Mouse (Mus musculus): ENCODE measurements around the gene Tnk1. TPM values are rescaled to one million over a fixed set of nuclear protein-coding genes. Genes with fewer than 3 reads are reported as not detected.
A peak's percentile ranks its signal among the peaks of the same experiment; 100 is the strongest.

Gene Tnk1
- polyA plus RNA-seq, 1 experiment: 15.4 TPM

DNA sequence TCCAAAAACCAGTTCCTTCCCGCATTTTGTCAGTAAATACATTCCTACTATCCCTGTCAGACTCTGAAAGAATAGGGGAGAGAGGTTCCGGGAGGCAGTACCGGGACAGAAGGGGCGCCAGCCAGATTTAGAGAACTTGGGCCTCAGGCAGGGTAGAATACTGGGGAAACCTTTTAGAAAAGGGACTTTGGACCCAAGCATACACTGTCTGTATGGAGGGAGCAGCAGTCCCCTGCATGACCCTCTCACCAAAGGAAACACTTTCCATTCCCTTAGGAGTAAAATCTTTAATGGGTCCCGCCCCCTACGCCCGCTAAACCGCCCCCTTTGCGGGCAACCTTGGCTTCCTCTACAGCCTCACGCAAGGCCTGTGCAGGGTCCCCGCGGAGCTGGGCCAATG is 55.2 kb downstream of the Tnk1 start:
- DNase-seq (ENCODE audit: low spot score): no peak

- peak; percentile 75 for DNase-seq (ENCODE audit: low spot score)
These were observed 55.9 kb downstream of the Tnk1 start for GRCm38 (mm10) chr11:69802648-69803105.

- no peak for DNase-seq (ENCODE audit: low spot score)
These were observed 57.1 kb downstream of the Tnk1 start, which contains the start of gene Fgf11 for GRCm38 (mm10) chr11:69801379-69801977. Fgf11 (minus strand) TSS chr11:69801857.

Other genes starting within 250 kb of the Tnk1 start
- gene Shbg, start 240.8 kb downstream of the Tnk1 start, polyA plus RNA-seq (2012; rRNA removed): not detected in 2 replicates
- gene Sat2, start 236.7 kb downstream of the Tnk1 start, polyA plus RNA-seq (2012; rRNA removed): 18.4 and 19.5 TPM in 2 replicates
- 74.8 and 85.8 TPM in 2 replicates for gene Fxr2, start 225.7 kb downstream of the Tnk1 start, polyA plus RNA-seq (2012; rRNA removed)
- 33.7 and 43.5 TPM in 2 replicates for gene Sox15, start 203.4 kb downstream of the Tnk1 start, polyA plus RNA-seq (2012; rRNA removed)
- gene Mpdu1, start 196.1 kb downstream of the Tnk1 start, polyA plus RNA-seq (2012; rRNA removed): 62.0 and 86.7 TPM in 2 replicates
- gene Cd68, start 192.6 kb downstream of the Tnk1 start, polyA plus RNA-seq (2012; rRNA removed): 20.5 and 24.9 TPM in 2 replicates
- gene Eif4a1, start 186.3 kb downstream of the Tnk1 start, polyA plus RNA-seq (2012; rRNA removed): 461 and 554 TPM in 2 replicates
- gene Senp3, start 176.6 kb downstream of the Tnk1 start, polyA plus RNA-seq (2012; rRNA removed): 83.4 and 108 TPM in 2 replicates
- 5.1 and 6.8 TPM in 2 replicates for gene Tnfsf13, start 172.9 kb downstream of the Tnk1 start, polyA plus RNA-seq (2012; rRNA removed)
- gene Tnfsf12, start 162.9 kb downstream of the Tnk1 start, polyA plus RNA-seq (2012; rRNA removed): 85.4 and 87.0 TPM in 2 replicates
- 10.0 and 10.3 TPM in 2 replicates for gene Tnfsfm13, start 162.6 kb downstream of the Tnk1 start, polyA plus RNA-seq (2012; rRNA removed)
- gene Polr2a, start 100.1 kb downstream of the Tnk1 start, polyA plus RNA-seq (2012; rRNA removed): 9.4 and 24.4 TPM in 2 replicates
- 0.07 TPM in 1 of 2 replicates, not detected in the other for gene Slc35g3, start 96.8 kb downstream of the Tnk1 start, polyA plus RNA-seq (2012; rRNA removed)
- 35.6 and 46.1 TPM in 2 replicates for gene Zbtb4, start 92.8 kb downstream of the Tnk1 start, polyA plus RNA-seq (2012; rRNA removed)
- gene Chrnb1, start 62.8 kb downstream of the Tnk1 start, polyA plus RNA-seq (2012; rRNA removed): 15.6 and 25.0 TPM in 2 replicates
- 6.3 and 7.2 TPM in 2 replicates for gene Fgf11, start 56.9 kb downstream of the Tnk1 start, polyA plus RNA-seq (2012; rRNA removed)
- gene Tmem102, start 53.1 kb downstream of the Tnk1 start, polyA plus RNA-seq (2012; rRNA removed): 11.5 and 13.2 TPM in 2 replicates
- gene Gm39566, start 43.4 kb downstream of the Tnk1 start, polyA plus RNA-seq (2012; rRNA removed): not detected in 2 replicates
- not detected in 2 replicates for gene Spem2, start 40.3 kb downstream of the Tnk1 start, polyA plus RNA-seq (2012; rRNA removed)
- gene Spem1, start 36.5 kb downstream of the Tnk1 start, polyA plus RNA-seq (2012; rRNA removed): 0.55 and 0.71 TPM in 2 replicates
- gene Nlgn2, start 20.9 kb downstream of the Tnk1 start, polyA plus RNA-seq (2012; rRNA removed): 18.3 and 27.7 TPM in 2 replicates
- 202 and 261 TPM in 2 replicates for gene Tmem256, start 20.2 kb downstream of the Tnk1 start, polyA plus RNA-seq (2012; rRNA removed)
- gene Plscr3, start 12.4 kb downstream of the Tnk1 start, polyA plus RNA-seq (2012; rRNA removed): 104 and 110 TPM in 2 replicates
- gene Tmem95, start 19.3 kb upstream of the Tnk1 start, polyA plus RNA-seq (2012; rRNA removed): not detected in 2 replicates
- 11.8 and 13.8 TPM in 2 replicates for gene Kctd11, start 22.7 kb upstream of the Tnk1 start, polyA plus RNA-seq (2012; rRNA removed)
- gene Acap1, start 36.8 kb upstream of the Tnk1 start, polyA plus RNA-seq (2012; rRNA removed): 2.0 and 2.5 TPM in 2 replicates
- gene 2810408A11Rik, start 42.3 kb upstream of the Tnk1 start, polyA plus RNA-seq (2012; rRNA removed): 1.1 and 1.3 TPM in 2 replicates
- 43.4 and 47.8 TPM in 2 replicates for gene Neurl4, start 42.3 kb upstream of the Tnk1 start, polyA plus RNA-seq (2012; rRNA removed)
- gene Gps2, start 55.2 kb upstream of the Tnk1 start, polyA plus RNA-seq (2012; rRNA removed): 56.3 and 63.2 TPM in 2 replicates
- gene Eif5a, start 63.2 kb upstream of the Tnk1 start, polyA plus RNA-seq (2012; rRNA removed): 565 and 624 TPM in 2 replicates
- 3.7 and 6.2 TPM in 2 replicates for gene Ybx2, start 77.1 kb upstream of the Tnk1 start, polyA plus RNA-seq (2012; rRNA removed)
- 146 and 167 TPM in 2 replicates for gene Slc2a4, start 89.5 kb upstream of the Tnk1 start, polyA plus RNA-seq (2012; rRNA removed)
- 67.1 and 69.1 TPM in 2 replicates for gene Cldn7, start 106.0 kb upstream of the Tnk1 start, polyA plus RNA-seq (2012; rRNA removed)
- 82.0 and 95.4 TPM in 2 replicates for gene Ctdnep1, start 122.4 kb upstream of the Tnk1 start, polyA plus RNA-seq (2012; rRNA removed)
- gene Elp5, start 123.8 kb upstream of the Tnk1 start, polyA plus RNA-seq (2012; rRNA removed): 57.6 and 61.4 TPM in 2 replicates
- gene Gabarap, start 132.4 kb upstream of the Tnk1 start, polyA plus RNA-seq (2012; rRNA removed): 374 and 440 TPM in 2 replicates
- 35.8 and 36.4 TPM in 2 replicates for gene Phf23, start 137.0 kb upstream of the Tnk1 start, polyA plus RNA-seq (2012; rRNA removed)
- gene Dvl2, start 141.9 kb upstream of the Tnk1 start, polyA plus RNA-seq (2012; rRNA removed): 11.9 and 16.7 TPM in 2 replicates
- gene Acadvl, start 156.7 kb upstream of the Tnk1 start, polyA plus RNA-seq (2012; rRNA removed): 95.7 and 100 TPM in 2 replicates
- 28.0 and 31.9 TPM in 2 replicates for gene Dlg4, start 158.2 kb upstream of the Tnk1 start, polyA plus RNA-seq (2012; rRNA removed)
- gene Asgr1, start 195.4 kb upstream of the Tnk1 start, polyA plus RNA-seq (2012; rRNA removed): 0.07 TPM in 1 of 2 replicates, not detected in the other
- 2.0 and 2.5 TPM in 2 replicates for gene Asgr2, start 233.9 kb upstream of the Tnk1 start, polyA plus RNA-seq (2012; rRNA removed)